Comparison of ENCODE assay signal across 28 mouse cellular contexts in the genomic region with DNA sequence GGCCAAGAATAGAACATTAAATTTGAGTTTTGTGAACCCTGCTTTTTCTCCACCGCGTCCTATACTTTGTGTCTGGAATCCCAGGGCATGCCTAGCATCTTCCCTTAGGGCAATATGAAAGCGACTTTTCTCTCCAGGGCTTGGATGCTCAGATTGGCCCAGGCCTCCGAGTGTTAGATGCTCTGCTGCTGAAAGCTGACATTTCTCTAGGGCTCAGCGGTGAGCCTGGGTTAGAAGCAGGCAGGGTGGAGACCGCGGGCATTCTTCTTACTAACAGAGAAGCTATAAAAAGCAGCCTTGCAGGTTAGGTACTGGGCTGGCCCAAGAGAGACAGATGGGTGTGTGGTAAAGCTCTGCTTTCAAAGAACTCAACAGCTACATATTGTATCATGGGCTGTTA.
"Had no signal": no experiment of that assay in that cellular context is flagged by ENCODE, and none has a peak within 500 bp of the region (broad histone marks: within the 10 kb centered on the region; RNA-seq: fewer than 3 reads in every experiment).

No protein-coding gene starts in this region.

- H3K9me3 ChIP-seq: limb, embryonic 10.5 days; limb, embryonic 15.5 days; liver, embryonic 12.5 days; liver, embryonic 13.5 days; liver, embryonic 15.5 days; lung, embryonic 15.5 days; midbrain, embryonic 10.5 days; midbrain, embryonic 12.5 days; midbrain, embryonic 13.5 days; midbrain, embryonic 15.5 days; neural tube, embryonic 12.5 days had no signal

- H3K27me3 ChIP-seq: limb, embryonic 12.5 days; limb, embryonic 13.5 days; limb, embryonic 15.5 days; liver, embryonic 12.5 days; liver, embryonic 13.5 days; liver, embryonic 15.5 days; lung, embryonic 15.5 days; megakaryocyte, embryonic 14.5 days; midbrain, embryonic 13.5 days; neural tube, embryonic 12.5 days had no signal

- DNase-seq: left cerebral cortex, postnatal 4 days; liver; liver, embryonic 13.5 days; liver, postnatal 0 days; lung, adult 18-20 months; lung, adult 2 months; lung, embryonic 14.5 days; lung, postnatal 10 days; lung, postnatal 14 days; lung, postnatal 36 days; lung, postnatal 4 days; midbrain, embryonic 14.5 days had no signal

- H3K4me3 ChIP-seq: limb, embryonic 10.5 days; limb, embryonic 12.5 days; limb, embryonic 13.5 days; limb, embryonic 15.5 days; liver, embryonic 12.5 days; liver, embryonic 13.5 days; liver, embryonic 15.5 days; lung, embryonic 15.5 days; midbrain, embryonic 10.5 days; midbrain, embryonic 12.5 days; midbrain, embryonic 13.5 days; midbrain, embryonic 15.5 days; myocyte; neural tube, embryonic 12.5 days had no signal

- H3K36me3 ChIP-seq: limb, embryonic 10.5 days; limb, embryonic 12.5 days; limb, embryonic 13.5 days; limb, embryonic 15.5 days; liver, embryonic 12.5 days; liver, embryonic 13.5 days; liver, embryonic 15.5 days; lung, embryonic 15.5 days; midbrain, embryonic 10.5 days; midbrain, embryonic 12.5 days; midbrain, embryonic 13.5 days; midbrain, embryonic 15.5 days; neural tube, embryonic 12.5 days had no signal

- H3K4me1 ChIP-seq: limb, embryonic 12.5 days; limb, embryonic 15.5 days; liver, embryonic 12.5 days; liver, embryonic 13.5 days; liver, embryonic 15.5 days; lung, embryonic 15.5 days; megakaryocyte, embryonic 14.5 days; neural tube, embryonic 12.5 days had no signal

- H3K27ac ChIP-seq: limb, embryonic 10.5 days; limb, embryonic 12.5 days; limb, embryonic 13.5 days; limb, embryonic 15.5 days; liver, embryonic 12.5 days; liver, embryonic 13.5 days; liver, embryonic 14.5 days; liver, embryonic 15.5 days; lung, embryonic 15.5 days; macrophage; midbrain, embryonic 10.5 days; midbrain, embryonic 12.5 days; midbrain, embryonic 13.5 days; midbrain, embryonic 15.5 days; neural tube, embryonic 12.5 days had no signal
